Mouse (Mus musculus) frontal cortex, postnatal 25 days (tissue): Measurements from ENCODE around the gene Glmp.
"Not testable (repeated sequence)": the region's sequence is repeated elsewhere in the genome, so short reads cannot be mapped to it uniquely, and the experiment has no call there.

Experiments used
- DNase-seq, 2 experiments: peaks; one replicate each; pipeline ENCODE4 v3.0.0; 2022; ENCODE audit warnings: low spot score in 2 of 2

Gene Glmp

DNA sequence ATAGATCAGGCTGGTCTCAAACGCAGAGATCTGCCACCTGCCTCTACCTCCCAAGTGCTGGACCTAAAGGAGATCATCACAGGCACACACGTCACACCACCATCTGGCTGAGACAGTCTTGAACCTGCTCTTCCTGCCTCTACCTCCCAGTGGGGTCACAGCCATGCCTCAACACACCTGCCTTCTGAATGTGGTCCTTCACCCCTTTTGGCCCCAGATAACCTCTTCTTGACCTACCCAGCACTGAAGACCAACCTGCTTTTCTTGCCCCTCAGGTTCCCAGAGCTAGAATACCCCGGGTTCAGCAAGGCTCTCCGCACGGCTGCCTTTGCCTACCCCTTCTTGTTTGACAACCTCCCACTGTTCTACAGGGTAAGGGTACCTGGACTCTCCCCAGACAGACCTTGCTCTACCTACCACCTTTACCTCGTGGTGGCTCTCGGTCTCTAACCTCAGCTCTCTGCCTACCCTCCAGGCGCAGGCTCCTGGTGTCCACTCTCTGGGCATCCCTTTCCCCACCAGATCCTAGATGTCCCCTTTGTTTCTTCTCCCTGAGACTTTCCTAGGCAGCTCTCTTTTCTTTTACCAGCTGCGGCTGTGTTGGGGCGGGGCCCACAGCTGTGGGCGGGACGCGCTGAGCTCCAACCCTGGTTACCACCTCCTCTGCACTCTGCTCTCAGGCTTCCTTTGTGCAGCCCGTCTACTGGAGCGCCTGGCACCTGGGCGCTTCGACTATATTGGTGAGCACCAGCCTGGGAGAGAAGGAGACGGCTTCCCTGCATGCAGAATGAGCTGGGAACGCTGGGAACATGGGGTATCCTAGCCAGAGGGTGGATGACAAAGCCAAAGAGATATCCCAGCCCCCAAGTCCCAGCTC is 51.2 kb downstream of the Glmp start:
- not testable (repeated sequence) for DNase-seq

- DNase-seq = not testable (repeated sequence)
Measured at GRCm38 (mm10) chr3:88376644-88377043, 51.8 kb downstream of the Glmp start.

- DNase-seq = not testable (repeated sequence)
Measured at GRCm38 (mm10) chr3:88378599-88378998, 53.8 kb downstream of the Glmp start, which contains the start of gene Bglap2. Bglap2 (minus strand) TSS chr3:88378699.
